12 mouse cellular contexts compared by ENCODE assay signal in genomic region chr17:80763065-80763681, GRCm38 (mm10). TPM values are rescaled to one million over a fixed set of nuclear protein-coding genes. Genes with fewer than 3 reads are reported as not detected.
DNase-seq lines count a peak whose midpoint lies in the region; ATAC-seq lines count a peak whose summit lies in the region.
"Had no signal": no experiment of that assay in that cellular context is flagged by ENCODE, and none has a peak within 500 bp of the region (broad histone marks: within the 10 kb centered on the region; RNA-seq: fewer than 3 reads in every experiment).

No protein-coding gene starts in this region.

- H3K4me1 ChIP-seq in forebrain, embryonic 14.5 days (ENCODE audit: control insufficient read depth, insufficient read depth, low read length) = no peaks in the 10 kb centered on the region
- 0 out of 2 replicates have a peak, but pooled peaks cover 3% of the 10 kb centered on the region for H3K4me1 ChIP-seq in forebrain, embryonic 12.5 days
- peaks cover 15% of the 10 kb centered on the region for H3K4me1 ChIP-seq in lung, embryonic 16.5 days (replicated peaks; ENCODE audit: control insufficient read depth, insufficient read depth, low read length)
- H3K4me1 ChIP-seq in heart, embryonic 12.5 days (replicated peaks) = peaks cover 23% of the 10 kb centered on the region
- H3K4me1 ChIP-seq in hindbrain, embryonic 11.5 days (replicated peaks; ENCODE audit: control insufficient read depth, insufficient read depth, low read length) = no peaks in the 10 kb centered on the region

- no peak overlapping the region for H3K4me3 ChIP-seq in forebrain, embryonic 14.5 days (ENCODE audit: low read depth, low read length)
- H3K4me3 ChIP-seq in forebrain, embryonic 12.5 days (replicated peaks) = no peak overlapping the region
- H3K4me3 ChIP-seq in lung, embryonic 16.5 days (ENCODE audit: low read length) = no peak overlapping the region
- H3K4me3 ChIP-seq in heart, embryonic 12.5 days = no peak overlapping the region
- H3K4me3 ChIP-seq in hindbrain, embryonic 11.5 days (ENCODE audit: low read depth, low read length) = no peak overlapping the region
- H3K4me3 ChIP-seq: limb, embryonic 13.5 days had no signal

- no peak overlapping the region for H3K4me2 ChIP-seq in forebrain, embryonic 14.5 days (ENCODE audit: low read length)
- H3K4me2 ChIP-seq in forebrain, embryonic 12.5 days = no peak overlapping the region
- H3K4me2 ChIP-seq in lung, embryonic 16.5 days (ENCODE audit: low read depth, low read length) = no peak overlapping the region
- peak overlapping the region; percentile 46 for H3K4me2 ChIP-seq in heart, embryonic 12.5 days
- H3K4me2 ChIP-seq in hindbrain, embryonic 11.5 days (replicated peaks; ENCODE audit: low read depth, low read length) = no peak overlapping the region
- H3K4me2 ChIP-seq: limb, embryonic 13.5 days had no signal

- no peaks in the 10 kb centered on the region for H3K27me3 ChIP-seq in forebrain, embryonic 14.5 days (replicated peaks; ENCODE audit: control insufficient read depth, insufficient read depth, low read length)
- no peaks in the 10 kb centered on the region for H3K27me3 ChIP-seq in forebrain, embryonic 12.5 days
- H3K27me3 ChIP-seq in lung, embryonic 16.5 days (ENCODE audit: control insufficient read depth, insufficient read depth, low read depth, low read length) = no peaks in the 10 kb centered on the region
- no peaks in the 10 kb centered on the region for H3K27me3 ChIP-seq in heart, embryonic 12.5 days (replicated peaks)
- H3K27me3 ChIP-seq in hindbrain, embryonic 11.5 days (ENCODE audit: control insufficient read depth, insufficient read depth, low read length) = no peaks in the 10 kb centered on the region
- H3K27me3 ChIP-seq: limb, embryonic 13.5 days had no signal

- H3K9me3 ChIP-seq in forebrain, embryonic 14.5 days (replicated peaks; ENCODE audit: control insufficient read depth, low read length) = no peaks in the 10 kb centered on the region
- H3K9me3 ChIP-seq in forebrain, embryonic 12.5 days = no peaks in the 10 kb centered on the region
- H3K9me3 ChIP-seq in lung, embryonic 16.5 days (ENCODE audit: control insufficient read depth, low read length) = no peaks in the 10 kb centered on the region
- no peaks in the 10 kb centered on the region for H3K9me3 ChIP-seq in heart, embryonic 12.5 days (replicated peaks)
- H3K9me3 ChIP-seq in hindbrain, embryonic 11.5 days (ENCODE audit: control insufficient read depth, low read length) = no peaks in the 10 kb centered on the region
- H3K9me3 ChIP-seq: limb, embryonic 13.5 days had no signal

- no peak overlapping the region for H3K9ac ChIP-seq in forebrain, embryonic 14.5 days (ENCODE audit: low read length)
- no peak overlapping the region for H3K9ac ChIP-seq in forebrain, embryonic 12.5 days
- H3K9ac ChIP-seq in lung, embryonic 16.5 days (ENCODE audit: low read length) = no peak overlapping the region
- H3K9ac ChIP-seq in heart, embryonic 12.5 days = no peak overlapping the region
- H3K9ac ChIP-seq in hindbrain, embryonic 11.5 days (ENCODE audit: low read depth, low read length) = no peak overlapping the region
- H3K9ac ChIP-seq: limb, embryonic 13.5 days had no signal

- peak; percentile 57; the same call in 1 of the 2 replicates for ATAC-seq in forebrain, embryonic 14.5 days
- no peak for ATAC-seq in forebrain, embryonic 12.5 days (ENCODE audit: low FRiP score)
- peak; percentile 48 for ATAC-seq in lung, embryonic 16.5 days (ENCODE audit: low read depth)
- peak; percentile 55 for ATAC-seq in heart, embryonic 12.5 days (ENCODE audit: insufficient number of reproducible peaks, low FRiP score)
- no peak for ATAC-seq in hindbrain, embryonic 11.5 days (ENCODE audit: low FRiP score)

- 72% methylated on average over 11 of the region's 11 CpGs for WGBS in forebrain, embryonic 14.5 days
- WGBS in forebrain, embryonic 12.5 days = 83% methylated on average over 11 of the region's 11 CpGs
- WGBS in lung, embryonic 16.5 days = 24% methylated on average over 11 of the region's 11 CpGs
- WGBS in heart, embryonic 12.5 days = 16% methylated on average over 11 of the region's 11 CpGs
- 79% methylated on average over 11 of the region's 11 CpGs for WGBS in hindbrain, embryonic 11.5 days

- peak; percentile 60 for DNase-seq in forebrain, embryonic 14.5 days (ENCODE audit: low spot score)
- DNase-seq in lung, postnatal 14 days = no peak
- peak; percentile 39 for DNase-seq in naive thymus-derived CD4-positive, alpha-beta T cell, adult 2 months (ENCODE audit: low read depth)
- DNase-seq in hindbrain, embryonic 11.5 days (ENCODE audit: low spot score) = no peak
- DNase-seq in urinary bladder, postnatal 14 days (ENCODE audit: low spot score) = no peak
- DNase-seq: adrenal gland, postnatal 25 days; cerebellum, postnatal 10 days; kidney, adult 11 months had no signal

- no peaks in the 10 kb centered on the region for H3K36me3 ChIP-seq in forebrain, embryonic 14.5 days (ENCODE audit: control insufficient read depth, insufficient read depth, low read length)
- no peaks in the 10 kb centered on the region for H3K36me3 ChIP-seq in forebrain, embryonic 12.5 days (replicated peaks)
- H3K36me3 ChIP-seq in lung, embryonic 16.5 days (ENCODE audit: control insufficient read depth, insufficient read depth, low read length) = no peaks in the 10 kb centered on the region
- H3K36me3 ChIP-seq in heart, embryonic 12.5 days = no peaks in the 10 kb centered on the region
- H3K36me3 ChIP-seq in hindbrain, embryonic 11.5 days (ENCODE audit: control insufficient read depth, insufficient read depth, low read length) = no peaks in the 10 kb centered on the region
- H3K36me3 ChIP-seq: limb, embryonic 13.5 days had no signal

- no peak overlapping the region for H3K27ac ChIP-seq in forebrain, embryonic 14.5 days (ENCODE audit: low read depth, low read length)
- H3K27ac ChIP-seq in forebrain, embryonic 12.5 days = no peak overlapping the region
- peak overlapping the region; percentile 11 for H3K27ac ChIP-seq in lung, embryonic 16.5 days (ENCODE audit: low read length)
- peak overlapping the region; percentile 80 for H3K27ac ChIP-seq in heart, embryonic 12.5 days (ENCODE audit: poor library complexity, severe bottlenecking)
- no peak overlapping the region for H3K27ac ChIP-seq in hindbrain, embryonic 11.5 days (ENCODE audit: low read depth, low read length)
- H3K27ac ChIP-seq: limb, embryonic 13.5 days had no signal

RNA-seq across cellular contexts. Expression of gene Map4k3, which starts 34.9 kb away (rescaled TPM):
- 29.0 and 30.7 TPM in 2 replicates for polyA plus RNA-seq in forebrain, embryonic 14.5 days (2014; fragmentation: Nextera tagmentation; extraction: Ambion mirVana)
- 29.4 and 34.1 TPM in 2 replicates for polyA plus RNA-seq in forebrain, embryonic 12.5 days (2016; fragmentation: Nextera tagmentation; extraction: Ambion mirVana)
- polyA plus RNA-seq in lung, embryonic 16.5 days (2015; fragmentation: Nextera tagmentation; extraction: Ambion mirVana) = 42.5 and 44.0 TPM in 2 replicates
- 25.0 and 25.8 TPM in 2 replicates for polyA plus RNA-seq in heart, embryonic 12.5 days (2016; fragmentation: Nextera tagmentation; extraction: Ambion mirVana)
- polyA plus RNA-seq in hindbrain, embryonic 11.5 days (2014; fragmentation: Nextera tagmentation; extraction: Ambion mirVana) = 27.5 and 31.9 TPM in 2 replicates

Comparison
In these comparisons a context has a peak if more than half of its experiments do, and no peak if none do; other contexts are left out.
1. ATAC-seq: peak in forebrain, embryonic 14.5 days (single experiment), lung, embryonic 16.5 days (single experiment) and heart, embryonic 12.5 days (single experiment); none in forebrain, embryonic 12.5 days (single experiment) and hindbrain, embryonic 11.5 days (single experiment).
2. DNase-seq: peak in forebrain, embryonic 14.5 days (single experiment) and naive thymus-derived CD4-positive, alpha-beta T cell, adult 2 months (single experiment); none in lung, postnatal 14 days (single experiment), hindbrain, embryonic 11.5 days (single experiment) and urinary bladder, postnatal 14 days (single experiment).
3. H3K27ac ChIP-seq: peak in lung, embryonic 16.5 days (single experiment) and heart, embryonic 12.5 days (single experiment); none in forebrain, embryonic 14.5 days (single experiment), forebrain, embryonic 12.5 days (single experiment) and hindbrain, embryonic 11.5 days (single experiment).